Mouse (Mus musculus): ENCODE measurements at regions not wholly inside any gene's neighbourhood (a gene's known extent, or its start where the extent isn't known, plus 50 kb on each side); places are given as distances from the start of the nearest gene placed in this dataset.
"Not testable (repeated sequence)": the region's sequence is repeated elsewhere in the genome, so short reads cannot be mapped to it uniquely, and the experiment has no call there.

- no peak for DNase-seq
Observed at GRCm38 (mm10) chr10:8136662-8137061, 180.6 kb upstream of the Tab2 start.

- DNase-seq = no peak
Observed at GRCm38 (mm10) chr10:8135272-8135671, 179.2 kb upstream of the Tab2 start.

- no peak for DNase-seq
Observed at GRCm38 (mm10) chr10:8134398-8134797, 178.4 kb upstream of the Tab2 start.

- no peak for DNase-seq
Observed at GRCm38 (mm10) chr10:8133451-8133952, 177.5 kb upstream of the Tab2 start.

- DNase-seq = no peak
Observed at GRCm38 (mm10) chr10:8132795-8133194, 176.8 kb upstream of the Tab2 start.

GRCm38 (mm10) chr10:8130472-8131241 lies 174.6 kb upstream of the Tab2 start:
- no peak for DNase-seq

GRCm38 (mm10) chr10:8130057-8130456 lies 174.0 kb upstream of the Tab2 start:
- DNase-seq = no peak

- DNase-seq = no peak
Observed at GRCm38 (mm10) chr10:8124124-8124523, 168.1 kb upstream of the Tab2 start.

GRCm38 (mm10) chr10:8121895-8122294 lies 165.9 kb upstream of the Tab2 start:
- no peak for DNase-seq

- no peak for DNase-seq
Observed at GRCm38 (mm10) chr10:8116821-8117220, 160.8 kb upstream of the Tab2 start.

- DNase-seq = not testable (repeated sequence)
Observed at GRCm38 (mm10) chr10:8114932-8115331, 158.9 kb upstream of the Tab2 start.

- no peak for DNase-seq
Observed at GRCm38 (mm10) chr10:8114530-8114929, 158.5 kb upstream of the Tab2 start.

- DNase-seq = no peak
Observed at GRCm38 (mm10) chr10:8100489-8100888, 144.5 kb upstream of the Tab2 start.

GRCm38 (mm10) chr10:8095924-8096323 lies 139.9 kb upstream of the Tab2 start:
- no peak for DNase-seq

- DNase-seq = no peak
Observed at GRCm38 (mm10) chr10:8095206-8095605, 139.2 kb upstream of the Tab2 start.

- no peak for DNase-seq
Observed at GRCm38 (mm10) chr10:8091871-8092552, 136.0 kb upstream of the Tab2 start.

GRCm38 (mm10) chr10:8089296-8089695 lies 133.3 kb upstream of the Tab2 start:
- DNase-seq = peak; percentile 43 to 50

- DNase-seq = no peak
Observed at GRCm38 (mm10) chr10:8088737-8089136, 132.7 kb upstream of the Tab2 start.

GRCm38 (mm10) chr10:8088321-8088720 lies 132.3 kb upstream of the Tab2 start:
- no peak for DNase-seq

- peak; percentile 33 to 66 for DNase-seq
Observed at GRCm38 (mm10) chr10:8087106-8087505, 131.1 kb upstream of the Tab2 start.

- DNase-seq = no peak
Observed at GRCm38 (mm10) chr10:8086442-8086841, 130.4 kb upstream of the Tab2 start.

GRCm38 (mm10) chr10:8077904-8078811 lies 122.1 kb upstream of the Tab2 start:
- DNase-seq = no peak

- DNase-seq = no peak
Observed at GRCm38 (mm10) chr10:8072463-8072862, 116.4 kb upstream of the Tab2 start.
